Mouse (Mus musculus): ENCODE results near the gene Gm13539. TPM values are rescaled to one million over a fixed set of nuclear protein-coding genes. Genes with fewer than 3 reads are reported as not detected.
"Not testable (repeated sequence)": the region's sequence is repeated elsewhere in the genome, so short reads cannot be mapped to it uniquely, and the experiment has no call there.

The Gm13539 gene
- polyA plus RNA-seq, 1 experiment = not detected

GRCm38 (mm10) chr2:25779076-25779475 lies 3.0 kb upstream of the Gm13539 start:
- no peak for TF ChIP-seq POLR2A (IDR thresholded peaks at IDR 0.05; ENCODE audit: borderline replicate concordance, extremely low read depth, insufficient read depth, insufficient read length, poor library complexity, severe bottlenecking)
- TF ChIP-seq CTCF (IDR thresholded peaks at IDR 0.05; ENCODE audit: borderline replicate concordance, extremely low read depth, insufficient read depth, insufficient read length) = no peak
- DNase-seq (ENCODE audit: low read depth) = no peak

GRCm38 (mm10) chr2:25780921-25781320 lies 1.1 kb upstream of the Gm13539 start:
- TF ChIP-seq POLR2A (IDR thresholded peaks at IDR 0.05; ENCODE audit: borderline replicate concordance, extremely low read depth, insufficient read depth, insufficient read length, poor library complexity, severe bottlenecking) (no peak), CTCF (IDR thresholded peaks at IDR 0.05; ENCODE audit: borderline replicate concordance, extremely low read depth, insufficient read depth, insufficient read length) (no peak)
- no peak for DNase-seq (ENCODE audit: low read depth)

- TF ChIP-seq POLR2A (IDR thresholded peaks at IDR 0.05; ENCODE audit: borderline replicate concordance, extremely low read depth, insufficient read depth, insufficient read length, poor library complexity, severe bottlenecking) (no peak), CTCF (IDR thresholded peaks at IDR 0.05; ENCODE audit: borderline replicate concordance, extremely low read depth, insufficient read depth, insufficient read length) (no peak)
- peak; percentile 1 for DNase-seq (ENCODE audit: low read depth)
Observed at GRCm38 (mm10) chr2:25785573-25786322, 3.7 kb downstream of the Gm13539 start.

GRCm38 (mm10) chr2:25789092-25789491 lies 7.0 kb downstream of the Gm13539 start:
- TF ChIP-seq POLR2A (IDR thresholded peaks at IDR 0.05; ENCODE audit: borderline replicate concordance, extremely low read depth, insufficient read depth, insufficient read length, poor library complexity, severe bottlenecking) = no peak
- no peak for TF ChIP-seq CTCF (IDR thresholded peaks at IDR 0.05; ENCODE audit: borderline replicate concordance, extremely low read depth, insufficient read depth, insufficient read length)
- DNase-seq (ENCODE audit: low read depth) = no peak

GRCm38 (mm10) chr2:25797635-25798034 lies 15.6 kb downstream of the Gm13539 start:
- DNase-seq (ENCODE audit: low read depth) = no peak
- TF ChIP-seq POLR2A (IDR thresholded peaks at IDR 0.05; ENCODE audit: borderline replicate concordance, extremely low read depth, insufficient read depth, insufficient read length, poor library complexity, severe bottlenecking) (no peak), CTCF (IDR thresholded peaks at IDR 0.05; ENCODE audit: borderline replicate concordance, extremely low read depth, insufficient read depth, insufficient read length) (no peak)

GRCm38 (mm10) chr2:25798065-25798464 lies 16.0 kb downstream of the Gm13539 start:
- TF ChIP-seq POLR2A (IDR thresholded peaks at IDR 0.05; ENCODE audit: borderline replicate concordance, extremely low read depth, insufficient read depth, insufficient read length, poor library complexity, severe bottlenecking) = no peak
- TF ChIP-seq CTCF (IDR thresholded peaks at IDR 0.05; ENCODE audit: borderline replicate concordance, extremely low read depth, insufficient read depth, insufficient read length) = no peak

GRCm38 (mm10) chr2:25811711-25812110 lies 29.7 kb downstream of the Gm13539 start:
- no peak for DNase-seq (ENCODE audit: low read depth)
- TF ChIP-seq POLR2A (IDR thresholded peaks at IDR 0.05; ENCODE audit: borderline replicate concordance, extremely low read depth, insufficient read depth, insufficient read length, poor library complexity, severe bottlenecking) (no peak), CTCF (IDR thresholded peaks at IDR 0.05; ENCODE audit: borderline replicate concordance, extremely low read depth, insufficient read depth, insufficient read length) (no peak)

More at GRCm38 (mm10) chr2:25798065-25798464, 16.0 kb downstream of the Gm13539 start:
- DNase-seq (ENCODE audit: low read depth) = no peak

- TF ChIP-seq POLR2A (IDR thresholded peaks at IDR 0.05; ENCODE audit: borderline replicate concordance, extremely low read depth, insufficient read depth, insufficient read length, poor library complexity, severe bottlenecking) (no peak), CTCF (IDR thresholded peaks at IDR 0.05; ENCODE audit: borderline replicate concordance, extremely low read depth, insufficient read depth, insufficient read length) (peak; percentile 12; the same call in 1 of the 2 replicates)
- no peak for DNase-seq (ENCODE audit: low read depth)
Observed at GRCm38 (mm10) chr2:25813364-25813763, 31.3 kb downstream of the Gm13539 start.

GRCm38 (mm10) chr2:25815748-25816147 lies 33.7 kb downstream of the Gm13539 start, which contains the start of gene Glt6d1:
TSS of gene Glt6d1 (minus strand) at chr2:25815848.
- DNase-seq (ENCODE audit: low read depth) = not testable (repeated sequence)

- no peak for DNase-seq (ENCODE audit: low read depth)
- TF ChIP-seq CTCF (IDR thresholded peaks at IDR 0.05; ENCODE audit: borderline replicate concordance, extremely low read depth, insufficient read depth, insufficient read length) = no peak
- no peak for TF ChIP-seq POLR2A (IDR thresholded peaks at IDR 0.05; ENCODE audit: borderline replicate concordance, extremely low read depth, insufficient read depth, insufficient read length, poor library complexity, severe bottlenecking)
Observed at GRCm38 (mm10) chr2:25822806-25823205, 40.7 kb downstream of the Gm13539 start, which contains the start of gene Lcn9. TSS of gene Lcn9 (plus strand) at chr2:25823153.

GRCm38 (mm10) chr2:25824751-25825150 lies 42.7 kb downstream of the Gm13539 start:
- TF ChIP-seq CTCF (IDR thresholded peaks at IDR 0.05; ENCODE audit: borderline replicate concordance, extremely low read depth, insufficient read depth, insufficient read length) (no peak), POLR2A (IDR thresholded peaks at IDR 0.05; ENCODE audit: borderline replicate concordance, extremely low read depth, insufficient read depth, insufficient read length, poor library complexity, severe bottlenecking) (no peak)
- no peak for DNase-seq (ENCODE audit: low read depth)

- TF ChIP-seq CTCF (IDR thresholded peaks at IDR 0.05; ENCODE audit: borderline replicate concordance, extremely low read depth, insufficient read depth, insufficient read length) = no peak
- TF ChIP-seq POLR2A (IDR thresholded peaks at IDR 0.05; ENCODE audit: borderline replicate concordance, extremely low read depth, insufficient read depth, insufficient read length, poor library complexity, severe bottlenecking) = no peak
Observed at GRCm38 (mm10) chr2:25828344-25828947, 46.4 kb downstream of the Gm13539 start.

More at GRCm38 (mm10) chr2:25828344-25828947, 46.4 kb downstream of the Gm13539 start:
- no peak for DNase-seq (ENCODE audit: low read depth)
